Mouse (Mus musculus) neural tube, embryonic 15.5 days (tissue): ENCODE results near the gene Prpsap1. TPM values are rescaled to one million over a fixed set of nuclear protein-coding genes. Genes with fewer than 3 reads are reported as not detected.
"Not testable (repeated sequence)": the region's sequence is repeated elsewhere in the genome, so short reads cannot be mapped to it uniquely, and the experiment has no call there.

Experiments
- ATAC-seq: fragments of 200-750 bp; cut with Nextera tagmentation; 2 replicates; pipeline ENCODE4 v1.8.0; 2017; ENCODE audit warnings: mild to moderate bottlenecking, moderate TSS enrichment, moderate library complexity; ENCODE audit not compliant: low FRiP score
- H3K27ac ChIP-seq: fragments of 300-500 bp; sonication (generic); replicated peaks from 2 replicates; pipeline ENCODE4 v1.5.1; 2015; ENCODE audit warnings: mild to moderate bottlenecking, inconsistent platforms
- H3K27me3 ChIP-seq: fragments of 300-500 bp; sonication (generic); replicated peaks from 2 replicates; pipeline ENCODE4 v1.6.1; 2015; ENCODE audit warnings: inconsistent platforms
- H3K36me3 ChIP-seq: fragments of 300-500 bp; sonication (generic); 2 replicates; pipeline ENCODE4 v1.6.1; 2015; ENCODE audit warnings: inconsistent platforms
- H3K4me1 ChIP-seq: fragments of 300-500 bp; sonication (generic); 2 replicates; pipeline ENCODE4 v1.6.1; 2015; ENCODE audit warnings: inconsistent platforms
- H3K4me2 ChIP-seq: fragments of 300-500 bp; sonication (generic); 2 replicates; pipeline ENCODE4 v1.6.1; 2015; ENCODE audit warnings: inconsistent platforms, mild to moderate bottlenecking, moderate library complexity
- H3K4me3 ChIP-seq: fragments of 300-500 bp; sonication (generic); replicated peaks from 2 replicates; pipeline ENCODE4 v1.5.1; 2015; ENCODE audit warnings: mild to moderate bottlenecking, inconsistent platforms
- H3K9ac ChIP-seq: fragments of 300-500 bp; sonication (generic); replicated peaks from 2 replicates; pipeline ENCODE4 v1.6.1; 2015; ENCODE audit warnings: mild to moderate bottlenecking, inconsistent platforms
- H3K9me3 ChIP-seq: fragments of 300-500 bp; sonication (generic); replicated peaks from 2 replicates; pipeline ENCODE4 v1.6.1; 2016; ENCODE audit warnings: inconsistent platforms
- WGBS: fragments of 180-500 bp; shearing (Covaris S2); methylation state at CpG from one replicate; pipeline ENCODE4 v1.1.7; 2015; ENCODE audit warnings: mixed read lengths; 5-methylcytosine and 5-hydroxymethylcytosine counted together
- polyA plus RNA-seq: library from polyadenylated mRNA; unstranded; fragments of >200 nt; fragmentation: Nextera tagmentation; extraction: Ambion mirVana; gene quantifications from 2 replicates; pipeline ENCODE4 v1.2.1, GENCODE M21; 2015

Prpsap1 gene
- polyA plus RNA-seq, 1 experiment from 2014 or later = 184 TPM

- Histone ChIP-seq H3K9me3 (no peaks in the 10 kb centered on the region), H3K36me3 (0 out of 2 replicates have a peak, but pooled peaks cover 10% of the 10 kb centered on the region), H3K4me3 (no peak overlapping the region), H3K27ac (no peak overlapping the region), H3K4me1 (peaks cover 33% of the 10 kb centered on the region), H3K9ac (no peak overlapping the region), H3K27me3 (0 out of 2 replicates have a peak, but pooled peaks cover 3% of the 10 kb centered on the region), H3K4me2 (no peak overlapping the region)
- WGBS = 74% methylated on average over 8 of the region's 8 CpGs
- ATAC-seq = no peak
Measured at GRCm38 (mm10) chr11:116432593-116433355, 61.2 kb downstream of the Prpsap1 start.

DNA sequence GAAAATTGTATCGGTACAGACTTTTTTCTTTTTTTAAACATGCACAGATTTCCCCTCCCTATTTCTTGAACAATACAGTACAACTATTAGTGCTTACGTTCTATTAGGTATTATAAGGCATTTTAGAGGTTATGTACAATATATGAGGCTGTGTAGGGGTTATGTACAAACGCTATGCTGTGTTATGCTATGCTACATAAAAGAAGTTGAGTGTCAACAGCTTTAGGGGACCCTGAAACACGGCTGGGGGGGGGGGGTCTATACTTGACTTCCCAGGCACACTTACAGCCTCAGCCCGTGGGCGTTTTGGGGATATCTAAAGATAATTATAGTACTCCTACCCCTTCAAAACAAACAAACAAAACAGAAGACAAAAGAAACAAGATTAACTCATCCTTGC is 61.9 kb downstream of the Prpsap1 start:
- no peaks in the 10 kb centered on the region for H3K9me3 ChIP-seq
- H3K4me3 ChIP-seq = no peak overlapping the region
- 69% methylated on average over 6 of the region's 6 CpGs for WGBS
- no peak overlapping the region for H3K27ac ChIP-seq
- no peak for ATAC-seq
- no peak overlapping the region for H3K9ac ChIP-seq
- peaks cover 28% of the 10 kb centered on the region for H3K4me1 ChIP-seq
- no peak overlapping the region for H3K4me2 ChIP-seq
- H3K27me3 ChIP-seq = 0 out of 2 replicates have a peak, but pooled peaks cover 3% of the 10 kb centered on the region
- 0 out of 2 replicates have a peak, but pooled peaks cover 4% of the 10 kb centered on the region for H3K36me3 ChIP-seq

- no peak for ATAC-seq
- H3K27me3 ChIP-seq = 0 out of 2 replicates have a peak, but pooled peaks cover 3% of the 10 kb centered on the region
- H3K4me3 ChIP-seq = no peak overlapping the region
- H3K36me3 ChIP-seq = 0 out of 2 replicates have a peak, but pooled peaks cover 4% of the 10 kb centered on the region
- no peaks in the 10 kb centered on the region for H3K9me3 ChIP-seq
- WGBS = 63% methylated on average over 11 of the region's 11 CpGs
- H3K4me2 ChIP-seq = no peak overlapping the region
- H3K4me1 ChIP-seq = peaks cover 22% of the 10 kb centered on the region
- no peak overlapping the region for H3K27ac ChIP-seq
- H3K9ac ChIP-seq = no peak overlapping the region
Measured at GRCm38 (mm10) chr11:116431428-116432077, 62.4 kb downstream of the Prpsap1 start.

- WGBS = 45% methylated on average over 22 of the region's 22 CpGs
- H3K27me3 ChIP-seq = 0 out of 2 replicates have a peak, but pooled peaks cover 3% of the 10 kb centered on the region
- peaks cover 15% of the 10 kb centered on the region for H3K4me1 ChIP-seq
- no peak overlapping the region for H3K4me2 ChIP-seq
- 0 out of 2 replicates have a peak, but pooled peaks cover 2% of the 10 kb centered on the region for H3K36me3 ChIP-seq
- ATAC-seq = no peak
- H3K27ac ChIP-seq = no peak overlapping the region
- H3K9ac ChIP-seq = no peak overlapping the region
- H3K9me3 ChIP-seq = no peaks in the 10 kb centered on the region
- H3K4me3 ChIP-seq = no peak overlapping the region
Measured at GRCm38 (mm10) chr11:116430723-116431427, 63.1 kb downstream of the Prpsap1 start.

- H3K9me3 ChIP-seq = no peaks in the 10 kb centered on the region
- WGBS = 89% methylated on average over 9 of the region's 9 CpGs
- peaks cover 7% of the 10 kb centered on the region for H3K4me1 ChIP-seq
- H3K36me3 ChIP-seq = no peaks in the 10 kb centered on the region
- no peak overlapping the region for H3K9ac ChIP-seq
- H3K4me2 ChIP-seq = no peak overlapping the region
- ATAC-seq = no peak
- no peak overlapping the region for H3K27ac ChIP-seq
- no peak overlapping the region for H3K4me3 ChIP-seq
- H3K27me3 ChIP-seq = 0 out of 2 replicates have a peak, but pooled peaks cover 3% of the 10 kb centered on the region
Measured at GRCm38 (mm10) chr11:116429862-116430613, 64.0 kb downstream of the Prpsap1 start.

GRCm38 (mm10) chr11:116428872-116429859 is 64.8 kb downstream of the Prpsap1 start:
- H3K4me1 ChIP-seq = peaks cover 6% of the 10 kb centered on the region; the same call in 1 of the 2 replicates
- WGBS = 57% methylated on average over 13 of the region's 13 CpGs
- H3K9ac ChIP-seq = no peak overlapping the region

GRCm38 (mm10) chr11:116426852-116427575 is 67.0 kb downstream of the Prpsap1 start:
- no peaks in the 10 kb centered on the region for H3K36me3 ChIP-seq
- H3K27me3 ChIP-seq = 0 out of 2 replicates have a peak, but pooled peaks cover 3% of the 10 kb centered on the region
- 0 out of 2 replicates have a peak, but pooled peaks cover 3% of the 10 kb centered on the region for H3K4me1 ChIP-seq
- no peaks in the 10 kb centered on the region for H3K9me3 ChIP-seq
- no peak overlapping the region for H3K27ac ChIP-seq
- H3K4me3 ChIP-seq = no peak overlapping the region
- no peak overlapping the region for H3K9ac ChIP-seq
- 84% methylated on average over 6 of the region's 6 CpGs for WGBS
- no peak for ATAC-seq
- H3K4me2 ChIP-seq = no peak overlapping the region

More at GRCm38 (mm10) chr11:116428872-116429859, 64.8 kb downstream of the Prpsap1 start:
- no peak for ATAC-seq
- no peaks in the 10 kb centered on the region for H3K9me3 ChIP-seq
- no peak overlapping the region for H3K27ac ChIP-seq
- H3K27me3 ChIP-seq = 0 out of 2 replicates have a peak, but pooled peaks cover 3% of the 10 kb centered on the region
- no peaks in the 10 kb centered on the region for H3K36me3 ChIP-seq
- no peak overlapping the region for H3K4me2 ChIP-seq
- no peak overlapping the region for H3K4me3 ChIP-seq

DNA sequence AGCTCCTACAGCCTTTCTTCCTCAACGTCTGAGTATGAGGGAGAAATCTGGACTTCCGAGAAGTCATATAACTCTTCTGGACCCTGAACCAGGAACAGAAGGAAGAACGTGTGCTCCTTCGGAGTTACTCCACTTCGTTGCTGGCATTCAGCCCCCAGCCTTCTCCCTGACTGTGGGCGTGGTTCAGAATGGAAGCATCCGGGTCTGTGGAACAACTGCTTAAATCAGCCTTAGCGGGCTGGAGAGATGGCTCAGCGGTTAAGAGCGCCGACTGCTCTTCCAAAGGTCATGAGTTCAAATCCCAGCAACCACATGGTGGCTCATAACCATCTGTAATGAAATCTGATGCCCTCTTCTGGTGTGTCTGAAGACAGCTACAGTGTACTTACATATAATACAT is 67.7 kb downstream of the Prpsap1 start:
- not testable (repeated sequence) for H3K4me1 ChIP-seq, H3K27ac ChIP-seq, H3K9me3 ChIP-seq, H3K4me2 ChIP-seq, ATAC-seq, H3K27me3 ChIP-seq, H3K4me3 ChIP-seq, H3K36me3 ChIP-seq, H3K9ac ChIP-seq
- WGBS = 82% methylated on average over 11 of the region's 11 CpGs

- no peaks in the 10 kb centered on the region for H3K9me3 ChIP-seq
- no peak overlapping the region for H3K27ac ChIP-seq
- H3K27me3 ChIP-seq = no peaks in the 10 kb centered on the region
- WGBS = 60% methylated on average over 8 of the region's 8 CpGs
- no peaks in the 10 kb centered on the region for H3K4me1 ChIP-seq
- no peak overlapping the region for H3K9ac ChIP-seq
- no peak for ATAC-seq
- no peak overlapping the region for H3K4me3 ChIP-seq
- H3K4me2 ChIP-seq = no peak overlapping the region
- no peaks in the 10 kb centered on the region for H3K36me3 ChIP-seq
Measured at GRCm38 (mm10) chr11:116424621-116425407, 69.2 kb downstream of the Prpsap1 start.
